Mouse (Mus musculus): ENCODE measurements at regions not wholly inside any gene's neighbourhood (a gene's known extent, or its start where the extent isn't known, plus 50 kb on each side); places are given as distances from the start of the nearest gene placed in this dataset.

GRCm38 (mm10) chr14:76798488-76798887 is 238.1 kb upstream of the Ccdc122 start:
- Histone ChIP-seq H3K27me3 (ENCODE audit: control insufficient read depth, insufficient read depth, low read length, poor library complexity, severe bottlenecking) (no peaks in the 10 kb centered on the region), H3K9me3 (replicated peaks; ENCODE audit: control insufficient read depth, insufficient read depth, low read length, poor library complexity, severe bottlenecking) (no peaks in the 10 kb centered on the region), H3K9ac (ENCODE audit: low read depth, poor library complexity, severe bottlenecking) (no peak overlapping the region), H3K4me1 (ENCODE audit: control insufficient read depth, insufficient read depth, low read length) (no peaks in the 10 kb centered on the region), H3K4me3 (ENCODE audit: low read depth, low read length) (no peak overlapping the region), H3K36me3 (ENCODE audit: control insufficient read depth, insufficient read depth, low read length, poor library complexity, severe bottlenecking) (no peaks in the 10 kb centered on the region), H3K27ac (ENCODE audit: insufficient read depth, low read length) (no peak overlapping the region)
- TF ChIP-seq POLR2A (IDR thresholded peaks at IDR 0.05; ENCODE audit: insufficient read depth, low read length) (no peak), EP300 (IDR thresholded peaks at IDR 0.05; ENCODE audit: insufficient read depth, low read depth, low read length) (no peak)

DNA sequence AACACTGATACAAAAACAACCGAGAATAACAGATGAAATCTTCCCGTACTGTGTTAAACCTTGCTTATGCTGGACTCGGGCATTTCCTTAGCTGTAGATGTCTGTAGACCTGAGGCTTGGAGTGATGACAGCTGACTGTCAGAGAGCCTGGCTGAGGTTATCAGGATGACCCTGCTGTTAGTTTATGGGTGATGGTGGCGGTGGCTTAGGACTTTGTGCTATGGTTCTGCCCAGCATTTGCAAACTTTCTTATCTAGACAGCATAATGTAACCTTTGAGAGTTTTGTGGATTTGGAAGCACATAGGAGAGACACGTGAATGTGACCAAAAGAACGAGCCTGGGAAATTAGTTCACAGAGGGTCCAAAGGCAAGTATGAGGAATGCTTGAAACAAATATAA is 239.1 kb upstream of the Ccdc122 start:
- H3K9me3 ChIP-seq (replicated peaks; ENCODE audit: control insufficient read depth, insufficient read depth, low read length, poor library complexity, severe bottlenecking), result no peaks in the 10 kb centered on the region
- H3K27ac ChIP-seq (ENCODE audit: insufficient read depth, low read length), result no peak overlapping the region
- H3K9ac ChIP-seq (ENCODE audit: low read depth, poor library complexity, severe bottlenecking), result no peak overlapping the region
- no peaks in the 10 kb centered on the region for H3K36me3 ChIP-seq (ENCODE audit: control insufficient read depth, insufficient read depth, low read length, poor library complexity, severe bottlenecking)
- TF ChIP-seq POLR2A (IDR thresholded peaks at IDR 0.05; ENCODE audit: insufficient read depth, low read length) (no peak), CTCF (IDR thresholded peaks at IDR 0.05; ENCODE audit: low read depth, low read length) (no peak), EP300 (IDR thresholded peaks at IDR 0.05; ENCODE audit: insufficient read depth, low read depth, low read length) (no peak)
- H3K27me3 ChIP-seq (ENCODE audit: control insufficient read depth, insufficient read depth, low read length, poor library complexity, severe bottlenecking), result no peaks in the 10 kb centered on the region
- no peaks in the 10 kb centered on the region for H3K4me1 ChIP-seq (ENCODE audit: control insufficient read depth, insufficient read depth, low read length)
- no peak overlapping the region for H3K4me3 ChIP-seq (ENCODE audit: low read depth, low read length)

- Histone ChIP-seq H3K4me1 (ENCODE audit: control insufficient read depth, insufficient read depth, low read length) (no peaks in the 10 kb centered on the region), H3K9ac (ENCODE audit: low read depth, poor library complexity, severe bottlenecking) (no peak overlapping the region)
Measured at GRCm38 (mm10) chr14:76791811-76792571, 235.3 kb upstream of the Serp2 start.

DNA sequence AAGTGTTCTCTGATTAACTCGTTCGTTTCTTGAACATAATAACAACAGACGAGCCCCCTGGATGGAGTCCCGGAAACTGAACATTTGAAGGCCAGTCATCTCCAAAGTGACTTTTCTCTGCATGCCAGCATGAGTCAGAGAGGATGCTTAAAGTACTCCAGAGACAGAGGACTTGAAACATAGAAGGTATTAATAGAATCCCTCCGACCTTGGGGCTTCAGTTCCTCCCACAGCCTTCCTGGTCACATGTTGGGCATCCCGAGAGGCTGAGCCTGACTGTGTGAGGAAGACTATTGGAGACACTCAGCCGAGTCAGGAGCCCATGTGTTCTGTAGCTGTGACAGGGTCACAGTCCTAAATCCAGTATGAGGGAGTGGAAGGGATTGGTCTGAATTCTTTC is 232.7 kb upstream of the Serp2 start:
- H3K36me3 ChIP-seq (ENCODE audit: control insufficient read depth, insufficient read depth, low read length, poor library complexity, severe bottlenecking), result no peaks in the 10 kb centered on the region
- no peaks in the 10 kb centered on the region for H3K27me3 ChIP-seq (ENCODE audit: control insufficient read depth, insufficient read depth, low read length, poor library complexity, severe bottlenecking)
- TF ChIP-seq CTCF (IDR thresholded peaks at IDR 0.05; ENCODE audit: low read depth, low read length) (no peak), EP300 (IDR thresholded peaks at IDR 0.05; ENCODE audit: insufficient read depth, low read depth, low read length) (no peak), POLR2A (IDR thresholded peaks at IDR 0.05; ENCODE audit: insufficient read depth, low read length) (no peak)
- H3K4me1 ChIP-seq (ENCODE audit: control insufficient read depth, insufficient read depth, low read length), result no peaks in the 10 kb centered on the region
- H3K4me3 ChIP-seq (ENCODE audit: low read depth, low read length), result no peak overlapping the region
- H3K27ac ChIP-seq (ENCODE audit: insufficient read depth, low read length), result no peak overlapping the region
- H3K9me3 ChIP-seq (replicated peaks; ENCODE audit: control insufficient read depth, insufficient read depth, low read length, poor library complexity, severe bottlenecking), result no peaks in the 10 kb centered on the region
- no peak overlapping the region for H3K9ac ChIP-seq (ENCODE audit: low read depth, poor library complexity, severe bottlenecking)

More at GRCm38 (mm10) chr14:76791811-76792571, 235.3 kb upstream of the Serp2 start:
- Histone ChIP-seq H3K9me3 (replicated peaks; ENCODE audit: control insufficient read depth, insufficient read depth, low read length, poor library complexity, severe bottlenecking) (no peaks in the 10 kb centered on the region), H3K27me3 (ENCODE audit: control insufficient read depth, insufficient read depth, low read length, poor library complexity, severe bottlenecking) (no peaks in the 10 kb centered on the region), H3K4me3 (ENCODE audit: low read depth, low read length) (no peak overlapping the region), H3K36me3 (ENCODE audit: control insufficient read depth, insufficient read depth, low read length, poor library complexity, severe bottlenecking) (no peaks in the 10 kb centered on the region), H3K27ac (ENCODE audit: insufficient read depth, low read length) (no peak overlapping the region)
- TF ChIP-seq CTCF (IDR thresholded peaks at IDR 0.05; ENCODE audit: low read depth, low read length) (no peak), POLR2A (IDR thresholded peaks at IDR 0.05; ENCODE audit: insufficient read depth, low read length) (no peak), EP300 (IDR thresholded peaks at IDR 0.05; ENCODE audit: insufficient read depth, low read depth, low read length) (no peak)

DNA sequence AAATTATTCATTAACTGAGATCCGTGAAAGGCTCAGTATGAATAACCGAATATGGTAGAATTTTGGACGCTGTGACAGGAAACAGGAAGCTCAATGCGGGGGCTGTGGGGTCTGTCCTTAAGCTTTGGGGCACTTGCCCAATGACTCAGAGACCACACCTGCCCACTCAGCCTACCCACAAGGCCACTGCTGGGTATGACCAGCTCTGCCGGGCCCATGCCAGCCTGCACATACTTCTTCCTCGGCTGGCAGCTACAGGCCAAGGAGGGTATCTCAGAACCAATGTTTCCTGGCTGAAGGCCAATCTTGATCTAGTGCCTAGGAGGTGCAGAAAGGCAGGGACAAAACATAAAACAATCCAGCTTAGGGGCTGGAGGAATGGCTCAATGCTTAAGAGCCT is 230.9 kb upstream of the Serp2 start:
- TF ChIP-seq EP300 (IDR thresholded peaks at IDR 0.05; ENCODE audit: insufficient read depth, low read depth, low read length) (no peak), CTCF (IDR thresholded peaks at IDR 0.05; ENCODE audit: low read depth, low read length) (no peak), POLR2A (IDR thresholded peaks at IDR 0.05; ENCODE audit: insufficient read depth, low read length) (no peak)
- Histone ChIP-seq H3K36me3 (ENCODE audit: control insufficient read depth, insufficient read depth, low read length, poor library complexity, severe bottlenecking) (no peaks in the 10 kb centered on the region), H3K4me1 (ENCODE audit: control insufficient read depth, insufficient read depth, low read length) (no peaks in the 10 kb centered on the region), H3K27ac (ENCODE audit: insufficient read depth, low read length) (no peak overlapping the region), H3K9me3 (replicated peaks; ENCODE audit: control insufficient read depth, insufficient read depth, low read length, poor library complexity, severe bottlenecking) (no peaks in the 10 kb centered on the region), H3K27me3 (ENCODE audit: control insufficient read depth, insufficient read depth, low read length, poor library complexity, severe bottlenecking) (no peaks in the 10 kb centered on the region), H3K9ac (ENCODE audit: low read depth, poor library complexity, severe bottlenecking) (no peak overlapping the region), H3K4me3 (ENCODE audit: low read depth, low read length) (no peak overlapping the region)

DNA sequence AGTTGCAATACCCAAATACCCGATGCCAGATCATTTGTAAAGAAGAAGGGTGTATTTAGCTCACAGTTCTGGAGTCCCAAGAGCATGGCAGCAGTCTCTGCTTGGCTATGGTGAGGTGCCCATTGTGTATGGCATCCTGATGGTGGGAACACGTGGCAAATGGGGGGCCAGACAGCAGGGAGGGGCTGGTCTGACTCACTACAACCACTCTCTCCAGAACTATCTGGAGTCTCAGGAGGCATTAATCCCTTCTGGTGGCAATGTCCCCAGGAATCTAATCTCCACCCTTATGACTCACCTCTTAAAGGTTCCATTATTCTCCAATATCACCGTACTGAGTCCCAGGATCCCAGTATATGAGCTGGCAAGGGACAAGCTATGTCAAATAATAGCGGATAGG is 229.5 kb upstream of the Serp2 start:
- Histone ChIP-seq H3K9me3 (replicated peaks; ENCODE audit: control insufficient read depth, insufficient read depth, low read length, poor library complexity, severe bottlenecking) (no peaks in the 10 kb centered on the region), H3K27ac (ENCODE audit: insufficient read depth, low read length) (no peak overlapping the region), H3K4me1 (ENCODE audit: control insufficient read depth, insufficient read depth, low read length) (no peaks in the 10 kb centered on the region), H3K36me3 (ENCODE audit: control insufficient read depth, insufficient read depth, low read length, poor library complexity, severe bottlenecking) (no peaks in the 10 kb centered on the region), H3K9ac (ENCODE audit: low read depth, poor library complexity, severe bottlenecking) (no peak overlapping the region), H3K27me3 (ENCODE audit: control insufficient read depth, insufficient read depth, low read length, poor library complexity, severe bottlenecking) (no peaks in the 10 kb centered on the region), H3K4me3 (ENCODE audit: low read depth, low read length) (no peak overlapping the region)
- TF ChIP-seq CTCF (IDR thresholded peaks at IDR 0.05; ENCODE audit: low read depth, low read length) (no peak), POLR2A (IDR thresholded peaks at IDR 0.05; ENCODE audit: insufficient read depth, low read length) (no peak)

Data from ES-Bruce4 (cell line).